Mouse (Mus musculus) ES-Bruce4 (cell line): ENCODE measurements around the gene Baat.

Source experiments
- CTCF ChIP-seq: IDR thresholded peaks from one replicate; pipeline ENCODE4 v1.8.1; 2011; ENCODE audit warnings: low read depth, low read length
- POLR2A ChIP-seq: IDR thresholded peaks from one replicate; pipeline ENCODE4 v1.8.1; 2011; ENCODE audit warnings: low read length; ENCODE audit not compliant: insufficient read depth

- TF ChIP-seq POLR2A (no peak), CTCF (no peak)
Observed at GRCm38 (mm10) chr4:49546873-49547543, 40.7 kb upstream of the Baat start.
